Mouse (Mus musculus) gastrocnemius, adult 8-10 months (tissue): Measurements from ENCODE around the gene Abhd4. TPM values are rescaled to one million over a fixed set of nuclear protein-coding genes. Genes with fewer than 3 reads are reported as not detected.

Source experiments
- DNase-seq, 2 experiments: peaks; one replicate each; pipeline ENCODE4 v3.0.0; 2022; ENCODE audit warnings: low spot score in 2 of 2
- total RNA-seq, 4 experiments: library from RNA; stranded (reverse); gene quantifications; 2 replicates each; pipeline ENCODE4 v1.2.4; 2022

Abhd4 gene
- total RNA-seq, 4 experiments from 2014 or later, result 16.0 to 21.9 (median 19.6) TPM

GRCm38 (mm10) chr14:54272696-54273095, 18.7 kb downstream of the Abhd4 start:
- no peak for DNase-seq

GRCm38 (mm10) chr14:54276446-54276845, 22.5 kb downstream of the Abhd4 start:
- no peak for DNase-seq

GRCm38 (mm10) chr14:54284839-54285238, 30.9 kb downstream of the Abhd4 start, which contains the start of gene Olfr49:
Olfr49 (minus strand) TSS chr14:54284939.
- no peak for DNase-seq

GRCm38 (mm10) chr14:54300136-54300535, 46.1 kb downstream of the Abhd4 start:
- no peak for DNase-seq

- no peak for DNase-seq
Measured at GRCm38 (mm10) chr14:54300676-54301075, 46.7 kb downstream of the Abhd4 start.

GRCm38 (mm10) chr14:54311763-54312162, 57.8 kb downstream of the Abhd4 start:
- no peak for DNase-seq

Other genes starting within 250 kb of the Abhd4 start
- 10 to 100 TPM; 66.1 to 73.7 (median 72.3) TPM for gene Dad1, start 84 bp upstream of the Abhd4 start, total RNA-seq
- not detected for gene Olfr49, start 30.8 kb downstream of the Abhd4 start, total RNA-seq
- gene Oxa1l, start 106.6 kb downstream of the Abhd4 start, total RNA-seq, result 10 to 100 TPM; 39.6 to 46.8 (median 44.1) TPM
- gene Slc7a7, start 163.6 kb downstream of the Abhd4 start, total RNA-seq, result 1 to 10 TPM in 2 of 4 experiments, under 1 TPM in 2; 0.46 to 1.9 (median 0.89) TPM
- 100 to 1,000 TPM; 104 to 126 (median 117) TPM for gene Mrpl52, start 172.7 kb downstream of the Abhd4 start, total RNA-seq
- gene Mmp14, start 177.4 kb downstream of the Abhd4 start, total RNA-seq, result 1 to 10 TPM; 2.8 to 6.3 (median 3.7) TPM
- 10 to 100 TPM; 23.5 to 34.0 (median 29.5) TPM for gene Lrp10, start 209.9 kb downstream of the Abhd4 start, total RNA-seq
- not detected for gene Rem2, start 221.9 kb downstream of the Abhd4 start, total RNA-seq